9 mouse cellular contexts compared by ENCODE assay signal in the genomic region with DNA sequence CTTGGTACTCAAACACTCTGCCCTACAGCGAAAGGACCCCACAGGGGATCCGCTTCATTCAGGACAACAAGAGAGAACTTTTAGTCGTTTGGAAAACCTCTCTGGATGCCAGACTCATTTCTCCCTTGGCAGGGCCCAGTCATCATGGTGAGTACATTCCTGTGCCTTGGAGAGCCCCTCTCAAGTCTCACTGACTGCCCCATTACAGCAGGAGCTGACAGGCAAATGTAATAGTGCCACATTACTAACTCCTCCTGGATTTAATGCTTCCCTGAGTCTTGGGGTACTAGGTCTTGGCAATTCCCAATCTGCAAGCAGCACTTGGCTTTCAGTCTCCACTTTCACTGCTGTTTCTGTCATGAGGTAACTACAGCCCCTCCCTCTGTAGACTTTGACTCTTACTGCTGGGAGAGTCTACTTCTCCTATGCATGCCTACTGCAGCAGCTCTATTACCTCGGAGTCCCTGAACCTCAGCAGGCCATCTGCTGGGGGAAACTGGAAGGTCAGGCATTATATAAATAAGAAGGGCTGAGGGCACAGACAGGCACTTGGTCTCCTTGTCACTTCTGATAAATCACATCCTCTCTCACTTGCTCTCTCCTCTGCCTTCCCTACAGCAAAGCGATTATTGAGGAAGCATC.
DNase-seq lines count a peak whose midpoint lies in the region; ATAC-seq and TF ChIP-seq lines count a peak whose summit lies in the region.
"Had no signal": no experiment of that assay in that cellular context is flagged by ENCODE, and none has a peak within 500 bp of the region (broad histone marks: within the 10 kb centered on the region; RNA-seq: fewer than 3 reads in every experiment).

No protein-coding gene starts in this region.

- WGBS in heart, adult 2 months: 47% methylated on average over 5 of the region's 5 CpGs
- 42% methylated on average over 5 of the region's 5 CpGs for WGBS in heart, embryonic 11.5 days (ENCODE audit: insufficient replicate concordance)
- 37% methylated on average over 5 of the region's 5 CpGs for WGBS in limb, embryonic 13.5 days

- intact Hi-C loops in heart, adult 2 months (cut with DNase I): no loop called here
- intact Hi-C loops in heart, postnatal 25 days (cut with DNase I): no loop called here

- H3K4me2 ChIP-seq in heart, embryonic 11.5 days: no peak overlapping the region
- H3K4me2 ChIP-seq in limb, embryonic 13.5 days (replicated peaks): no peak overlapping the region
- H3K4me2 ChIP-seq: heart, embryonic 13.5 days had no signal

- no peak for TF ChIP-seq POLR2A in heart, adult 2 months (IDR thresholded peaks at IDR 0.05; ENCODE audit: insufficient read depth, low read depth, low read length)
- no peak for TF ChIP-seq POLR2A in ES-Bruce4 (IDR thresholded peaks at IDR 0.05; ENCODE audit: insufficient read depth, low read length)

- no peak for DNase-seq in heart, adult 2 months
- peak; percentile 57 for DNase-seq in embryo, embryonic 9.5 days (ENCODE audit: extremely low spot score)
- DNase-seq in spleen, adult 18-20 months: no peak
- no peak for DNase-seq in heart, postnatal 25 days (ENCODE audit: low spot score)

- H3K9me3 ChIP-seq in heart, embryonic 11.5 days (replicated peaks; ENCODE audit: control insufficient read depth, low read length): no peaks in the 10 kb centered on the region
- no peaks in the 10 kb centered on the region for H3K9me3 ChIP-seq in ES-Bruce4 (replicated peaks; ENCODE audit: control insufficient read depth, insufficient read depth, low read length, poor library complexity, severe bottlenecking)
- no peaks in the 10 kb centered on the region for H3K9me3 ChIP-seq in limb, embryonic 13.5 days
- H3K9me3 ChIP-seq: heart, embryonic 13.5 days had no signal

- no peaks in the 10 kb centered on the region for H3K27me3 ChIP-seq in heart, adult 2 months (ENCODE audit: control insufficient read depth, insufficient read depth, low read length)
- H3K27me3 ChIP-seq in heart, embryonic 11.5 days (ENCODE audit: control insufficient read depth, insufficient read depth, low read length): no peaks in the 10 kb centered on the region
- H3K27me3 ChIP-seq in ES-Bruce4 (ENCODE audit: control insufficient read depth, insufficient read depth, low read length, poor library complexity, severe bottlenecking): no peaks in the 10 kb centered on the region
- H3K27me3 ChIP-seq in limb, embryonic 13.5 days: no peaks in the 10 kb centered on the region
- H3K27me3 ChIP-seq: heart, embryonic 13.5 days had no signal

- no peak overlapping the region for H3K4me3 ChIP-seq in heart, adult 2 months
- no peak overlapping the region for H3K4me3 ChIP-seq in heart, embryonic 11.5 days (ENCODE audit: low read depth, low read length)
- H3K4me3 ChIP-seq in ES-Bruce4 (ENCODE audit: low read depth, low read length): no peak overlapping the region
- H3K4me3 ChIP-seq in limb, embryonic 13.5 days: no peak overlapping the region
- H3K4me3 ChIP-seq: heart, embryonic 13.5 days had no signal

- no peak for TF ChIP-seq EP300 in heart, adult 2 months (IDR thresholded peaks at IDR 0.05; ENCODE audit: insufficient read depth, low read depth, low read length)
- TF ChIP-seq EP300 in ES-Bruce4 (IDR thresholded peaks at IDR 0.05; ENCODE audit: insufficient read depth, low read depth, low read length): no peak

- H3K79me2 ChIP-seq in heart, adult 2 months (replicated peaks; ENCODE audit: control insufficient read depth, insufficient read depth, low read length): no peaks in the 10 kb centered on the region

- ATAC-seq in heart, embryonic 11.5 days (replicated peaks; ENCODE audit: insufficient number of reproducible peaks, low FRiP score, low TSS enrichment): no peak
- ATAC-seq in limb, embryonic 13.5 days (ENCODE audit: low FRiP score, low read depth): peak; percentile 51
- ATAC-seq in frontal cortex, adult (ENCODE audit: low TSS enrichment): no peak; the same call in 1 of the 2 replicates

- peak; percentile 42 for TF ChIP-seq CTCF in heart, adult 2 months (IDR thresholded peaks at IDR 0.05)
- TF ChIP-seq CTCF in ES-Bruce4 (IDR thresholded peaks at IDR 0.05; ENCODE audit: low read depth, low read length): peak; percentile 38

- no peak overlapping the region for H3K9ac ChIP-seq in heart, adult 2 months (ENCODE audit: low read depth, low read length)
- no peak overlapping the region for H3K9ac ChIP-seq in heart, embryonic 11.5 days (ENCODE audit: low read depth, low read length)
- no peak overlapping the region for H3K9ac ChIP-seq in ES-Bruce4 (ENCODE audit: low read depth, poor library complexity, severe bottlenecking)
- H3K9ac ChIP-seq in limb, embryonic 13.5 days: no peak overlapping the region
- H3K9ac ChIP-seq: heart, embryonic 13.5 days had no signal

- no peak overlapping the region for H3K27ac ChIP-seq in heart, adult 2 months
- no peak overlapping the region for H3K27ac ChIP-seq in heart, embryonic 11.5 days (ENCODE audit: low read depth, low read length)
- no peak overlapping the region for H3K27ac ChIP-seq in ES-Bruce4 (ENCODE audit: insufficient read depth, low read length)
- H3K27ac ChIP-seq in limb, embryonic 13.5 days: no peak overlapping the region
- H3K27ac ChIP-seq: heart, embryonic 13.5 days had no signal

- no peaks in the 10 kb centered on the region for H3K36me3 ChIP-seq in heart, adult 2 months (ENCODE audit: control insufficient read depth, insufficient read depth, low read length)
- no peaks in the 10 kb centered on the region for H3K36me3 ChIP-seq in heart, embryonic 11.5 days (ENCODE audit: control insufficient read depth, insufficient read depth, low read length)
- H3K36me3 ChIP-seq in ES-Bruce4 (ENCODE audit: control insufficient read depth, insufficient read depth, low read length, poor library complexity, severe bottlenecking): no peaks in the 10 kb centered on the region
- no peaks in the 10 kb centered on the region for H3K36me3 ChIP-seq in limb, embryonic 13.5 days
- H3K36me3 ChIP-seq: heart, embryonic 13.5 days had no signal

- H3K4me1 ChIP-seq in heart, adult 2 months (ENCODE audit: control insufficient read depth, insufficient read depth, low read length): no peaks in the 10 kb centered on the region
- H3K4me1 ChIP-seq in heart, embryonic 11.5 days (ENCODE audit: control insufficient read depth, insufficient read depth, low read length): peaks cover 7% of the 10 kb centered on the region
- peaks cover 7% of the 10 kb centered on the region for H3K4me1 ChIP-seq in ES-Bruce4 (ENCODE audit: control insufficient read depth, insufficient read depth, low read length)
- peaks cover 30% of the 10 kb centered on the region for H3K4me1 ChIP-seq in limb, embryonic 13.5 days
